Mouse (Mus musculus) heart, postnatal 0 days (tissue): ENCODE measurements at regions not wholly inside any gene's neighbourhood (a gene's known extent, or its start where the extent isn't known, plus 50 kb on each side); places are given as distances from the start of the nearest gene placed in this dataset. TPM values are rescaled to one million over a fixed set of nuclear protein-coding genes. Genes with fewer than 3 reads are reported as not detected.

ENCODE experiments used
- ATAC-seq: fragments of 200-750 bp; cut with Nextera tagmentation; 2 replicates; pipeline ENCODE4 v1.8.0; 2017; ENCODE audit warnings: low read depth, moderate number of reproducible peaks, moderate library complexity; ENCODE audit not compliant: insufficient read depth
- DNase-seq: peaks from one replicate; pipeline ENCODE4 v3.0.0-alpha.2; 2016; ENCODE audit warnings: low spot score
- H3K27ac ChIP-seq: fragments of 300-500 bp; sonication (generic); 2 replicates; pipeline ENCODE4 v1.5.1; 2014; ENCODE audit warnings: low read depth, mild to moderate bottlenecking
- H3K27me3 ChIP-seq: fragments of 300-500 bp; sonication (generic); 2 replicates; pipeline ENCODE4 v1.6.1; 2014; ENCODE audit warnings: low read length, mixed read lengths; ENCODE audit not compliant: control insufficient read depth, insufficient read depth
- H3K36me3 ChIP-seq: fragments of 300-500 bp; sonication (generic); replicated peaks from 2 replicates; pipeline ENCODE4 v1.6.1; 2014; ENCODE audit warnings: low read length, mixed read lengths; ENCODE audit not compliant: control insufficient read depth, insufficient read depth
- H3K4me1 ChIP-seq: fragments of 300-500 bp; sonication (generic); 2 replicates; pipeline ENCODE4 v1.6.1; 2014; ENCODE audit warnings: antibody characterized with exemption; ENCODE audit not compliant: control insufficient read depth, insufficient read depth
- H3K4me2 ChIP-seq: fragments of 300-500 bp; sonication (generic); 2 replicates; pipeline ENCODE4 v1.6.1; 2014; ENCODE audit warnings: low read depth, mild to moderate bottlenecking, low read length, moderate library complexity
- H3K4me3 ChIP-seq: fragments of 300-500 bp; sonication (generic); 2 replicates; pipeline ENCODE4 v1.5.1; 2014; ENCODE audit warnings: low read depth, low read length
- H3K9ac ChIP-seq: fragments of 300-500 bp; sonication (generic); replicated peaks from 2 replicates; pipeline ENCODE4 v1.6.1; 2014; ENCODE audit warnings: low read depth, low read length, mixed read lengths
- H3K9me3 ChIP-seq: fragments of 300-500 bp; sonication (generic); replicated peaks from 2 replicates; pipeline ENCODE4 v1.6.1; 2016; ENCODE audit warnings: low read length; ENCODE audit not compliant: control insufficient read depth
- CTCF ChIP-seq: IDR thresholded peaks from 2 replicates; pipeline ENCODE4 v1.5.1; 2016; ENCODE audit warnings: antibody characterized with exemption, control low read depth, low read depth
- EP300 ChIP-seq: IDR thresholded peaks from 2 replicates; pipeline ENCODE4 v1.6.1; 2016; ENCODE audit warnings: antibody characterized with exemption, low read depth
- WGBS: fragments of 180-500 bp; shearing (Covaris S2); extraction: QIAGEN DNeasy Blood & Tissue Kit; methylation state at CpG from one replicate; pipeline ENCODE4 v1.1.7; 2014; 5-methylcytosine and 5-hydroxymethylcytosine counted together
- microRNA-seq: library from miRNA; unstranded; fragments of <30 nt; microRNA quantifications from one replicate; pipeline ENCODE4, GENCODE M21; 2016

GRCm38 (mm10) chr1:121996461-121996860 lies 428.7 kb upstream of the Ddx18 start:
- no peak overlapping the region for H3K4me2 ChIP-seq
- DNase-seq (no peak), ATAC-seq (no peak)
- H3K4me1 ChIP-seq, result no peaks in the 10 kb centered on the region
- no peak overlapping the region for H3K9ac ChIP-seq
- no peak overlapping the region for H3K27ac ChIP-seq
- H3K4me3 ChIP-seq, result no peak overlapping the region
- 75% methylated on average over 1 of the region's 1 CpGs for WGBS
- H3K9me3 ChIP-seq, result no peaks in the 10 kb centered on the region
- H3K36me3 ChIP-seq, result no peaks in the 10 kb centered on the region
- H3K27me3 ChIP-seq, result no peaks in the 10 kb centered on the region
- TF ChIP-seq CTCF (no peak), EP300 (no peak)

GRCm38 (mm10) chr1:121990653-121991052 lies 422.9 kb upstream of the Ddx18 start:
- H3K9ac ChIP-seq, result no peak overlapping the region
- DNase-seq (no peak), ATAC-seq (no peak)
- H3K36me3 ChIP-seq, result no peaks in the 10 kb centered on the region
- no peaks in the 10 kb centered on the region for H3K27me3 ChIP-seq
- no peaks in the 10 kb centered on the region for H3K4me1 ChIP-seq
- TF ChIP-seq CTCF (no peak), EP300 (no peak)
- H3K4me3 ChIP-seq, result no peak overlapping the region
- H3K27ac ChIP-seq, result no peak overlapping the region
- 76% methylated on average over 2 of the region's 2 CpGs for WGBS
- H3K9me3 ChIP-seq, result no peaks in the 10 kb centered on the region
- no peak overlapping the region for H3K4me2 ChIP-seq

- Histone ChIP-seq H3K9me3 (no peaks in the 10 kb centered on the region), H3K27ac (no peak overlapping the region), H3K4me2 (no peak overlapping the region), H3K27me3 (no peaks in the 10 kb centered on the region), H3K9ac (no peak overlapping the region), H3K36me3 (no peaks in the 10 kb centered on the region), H3K4me1 (no peaks in the 10 kb centered on the region), H3K4me3 (no peak overlapping the region)
- no peak for TF ChIP-seq EP300
- no peak for TF ChIP-seq CTCF
- DNase-seq, result no peak
- ATAC-seq, result no peak
These were observed 391.2 kb upstream of the Ddx18 start for GRCm38 (mm10) chr1:121958942-121959341.

GRCm38 (mm10) chr1:121935911-121936310 lies 368.1 kb upstream of the Ddx18 start:
- Histone ChIP-seq H3K27me3 (no peaks in the 10 kb centered on the region), H3K4me3 (no peak overlapping the region), H3K27ac (no peak overlapping the region), H3K9ac (no peak overlapping the region), H3K4me1 (no peaks in the 10 kb centered on the region), H3K4me2 (no peak overlapping the region), H3K9me3 (no peaks in the 10 kb centered on the region), H3K36me3 (no peaks in the 10 kb centered on the region)
- WGBS, result 49% methylated on average over 1 of the region's 1 CpGs
- TF ChIP-seq CTCF, result no peak
- TF ChIP-seq EP300, result no peak
- no peak for ATAC-seq
- DNase-seq, result no peak

Small RNA genes lying in the stretch of these regions (microRNA-seq; reads per million reads assigned to microRNA genes)
- not detected for gene Gm26472
